Mouse (Mus musculus) limb, embryonic 11.5 days (tissue): ENCODE data around the gene Tmod2. TPM values are rescaled to one million over a fixed set of nuclear protein-coding genes. Genes with fewer than 3 reads are reported as not detected.
"Not testable (repeated sequence)": the region's sequence is repeated elsewhere in the genome, so short reads cannot be mapped to it uniquely, and the experiment has no call there.

ENCODE experiments used
- ATAC-seq: fragments of 200-750 bp; cut with Nextera tagmentation; 2 replicates; pipeline ENCODE4 v1.8.0; 2017; ENCODE audit warnings: low read depth; ENCODE audit not compliant: insufficient number of reproducible peaks, low FRiP score, low TSS enrichment
- DNase-seq: peaks from one replicate; pipeline ENCODE4 v3.0.0-alpha.2; 2015; ENCODE audit warnings: low spot score
- H3K27ac ChIP-seq: fragments of 300-500 bp; sonication (generic); replicated peaks from 2 replicates; pipeline ENCODE4 v1.5.1; 2014; ENCODE audit warnings: low read depth, mild to moderate bottlenecking, low read length
- H3K27me3 ChIP-seq: fragments of 300-500 bp; sonication (generic); 2 replicates; pipeline ENCODE4 v1.6.1; 2014; ENCODE audit warnings: mild to moderate bottlenecking, low read length, mixed read lengths; ENCODE audit not compliant: control insufficient read depth, insufficient read depth
- H3K36me3 ChIP-seq: fragments of 300-500 bp; sonication (generic); 2 replicates; pipeline ENCODE4 v1.6.1; 2014; ENCODE audit warnings: mild to moderate bottlenecking, low read length, moderate library complexity, mixed read lengths; ENCODE audit not compliant: control insufficient read depth, insufficient read depth
- H3K4me1 ChIP-seq: fragments of 300-500 bp; sonication (generic); 2 replicates; pipeline ENCODE4 v1.6.1; 2014; ENCODE audit warnings: low read length, mixed read lengths; ENCODE audit not compliant: control insufficient read depth, insufficient read depth
- H3K4me2 ChIP-seq: fragments of 300-500 bp; sonication (generic); 2 replicates; pipeline ENCODE4 v1.6.1; 2014; ENCODE audit warnings: low read depth, mild to moderate bottlenecking, moderate library complexity; ENCODE audit not compliant: severe bottlenecking
- H3K4me3 ChIP-seq: fragments of 300-500 bp; sonication (generic); 2 replicates; pipeline ENCODE4 v1.5.1; 2014; ENCODE audit warnings: low read depth, low read length
- H3K9ac ChIP-seq: fragments of 300-500 bp; sonication (generic); 2 replicates; pipeline ENCODE4 v1.6.1; 2014; ENCODE audit warnings: mild to moderate bottlenecking, low read length
- H3K9me3 ChIP-seq: fragments of 300-500 bp; sonication (generic); 2 replicates; pipeline ENCODE4 v1.6.1; 2016; ENCODE audit warnings: low read length; ENCODE audit not compliant: control insufficient read depth
- WGBS: fragments of 180-500 bp; shearing (Covaris S2); extraction: QIAGEN DNeasy Blood & Tissue Kit; methylation state at CpG from one replicate; pipeline ENCODE4 v1.1.7; 2014; 5-methylcytosine and 5-hydroxymethylcytosine counted together
- polyA plus RNA-seq: library from polyadenylated mRNA; unstranded; fragments of >200 nt; fragmentation: Nextera tagmentation; extraction: Ambion mirVana; gene quantifications from 2 replicates; pipeline ENCODE4 v1.2.1, GENCODE M21; 2014

Gene Tmod2
- polyA plus RNA-seq, 1 experiment from 2014 or later, result 28.1 TPM

- Histone ChIP-seq H3K9ac (no peak overlapping the region), H3K36me3 (no peaks in the 10 kb centered on the region), H3K4me1 (no peaks in the 10 kb centered on the region), H3K4me3 (no peak overlapping the region), H3K9me3 (no peaks in the 10 kb centered on the region), H3K4me2 (no peak overlapping the region), H3K27ac (no peak overlapping the region), H3K27me3 (no peaks in the 10 kb centered on the region)
- DNase-seq (no peak), ATAC-seq (no peak)
- WGBS, result 61% methylated on average over 10 of the region's 10 CpGs
Measured at GRCm38 (mm10) chr9:75632111-75632510, 21.0 kb upstream of the Tmod2 start.

GRCm38 (mm10) chr9:75630823-75631454, 19.8 kb upstream of the Tmod2 start:
- Histone ChIP-seq H3K4me3 (no peak overlapping the region), H3K4me2 (no peak overlapping the region), H3K27me3 (no peaks in the 10 kb centered on the region), H3K4me1 (no peaks in the 10 kb centered on the region), H3K9me3 (no peaks in the 10 kb centered on the region), H3K36me3 (no peaks in the 10 kb centered on the region), H3K9ac (no peak overlapping the region), H3K27ac (no peak overlapping the region)
- ATAC-seq, result no peak
- DNase-seq, result no peak
- 83% methylated on average over 8 of the region's 8 CpGs for WGBS

DNA sequence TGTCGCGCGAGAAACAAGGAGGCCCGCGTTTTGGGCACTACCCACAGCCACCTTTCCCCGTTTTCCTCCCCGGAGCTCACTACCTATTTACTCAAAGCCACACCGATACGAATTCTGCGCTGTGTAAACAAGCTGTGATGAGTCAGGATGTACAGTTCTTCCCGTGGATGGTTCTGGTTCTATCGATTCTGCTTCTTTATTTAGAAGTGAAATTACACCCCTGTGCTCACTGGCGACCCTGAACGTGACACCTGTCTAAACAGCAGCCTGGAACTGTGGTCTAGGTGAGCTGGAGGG, 15.1 kb upstream of the Tmod2 start:
- Histone ChIP-seq H3K9me3 (no peaks in the 10 kb centered on the region), H3K4me2 (peak overlapping the region; percentile 82), H3K36me3 (no peaks in the 10 kb centered on the region), H3K27me3 (no peaks in the 10 kb centered on the region), H3K4me3 (peak overlapping the region; percentile 70), H3K9ac (peak overlapping the region; percentile 85), H3K4me1 (no peaks in the 10 kb centered on the region), H3K27ac (peak overlapping the region; percentile 73; the same call in 1 of the 2 replicates)
- no peak for ATAC-seq
- WGBS, result under 1% methylated on average over 14 of the region's 14 CpGs
- no peak for DNase-seq

DNA sequence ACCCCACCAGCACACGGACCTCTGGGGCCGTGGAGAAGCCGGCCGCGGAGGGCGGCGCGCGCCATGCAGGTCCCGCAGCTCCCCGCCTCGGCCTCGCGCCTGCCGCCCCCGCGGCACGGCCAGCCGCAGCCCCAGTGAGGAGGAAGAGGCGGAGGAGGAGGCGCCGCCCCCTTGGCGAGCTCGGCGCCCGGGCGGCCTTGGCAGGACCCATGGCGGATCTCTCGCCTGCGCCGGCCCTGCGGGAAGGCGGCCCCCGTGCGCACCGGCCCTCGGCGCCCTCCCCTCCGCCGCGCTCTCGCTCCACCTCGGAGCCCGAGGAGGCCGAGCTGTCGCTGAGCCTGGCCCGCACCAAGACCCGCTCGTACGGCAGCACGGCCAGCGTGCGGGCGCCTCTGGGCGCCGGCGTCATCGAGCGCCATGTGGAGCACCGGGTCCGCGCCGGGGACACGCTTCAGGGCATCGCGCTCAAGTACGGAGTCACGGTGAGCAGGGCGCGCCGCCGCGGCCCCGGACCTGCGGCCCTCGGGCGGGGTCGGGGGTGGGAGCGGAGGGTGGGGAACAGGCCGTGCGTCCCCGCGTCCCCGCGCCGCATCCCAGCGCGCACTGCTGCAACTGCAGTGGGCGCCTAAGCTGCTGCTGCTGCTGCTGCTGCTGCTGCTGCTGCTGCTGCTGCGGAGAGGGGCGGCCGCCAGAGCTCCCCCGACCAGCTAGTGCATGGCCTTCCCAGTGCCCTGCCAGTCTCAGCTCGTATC, 14.6 kb upstream of the Tmod2 start, which contains the start of gene Lysmd2:
Lysmd2 (plus strand) TSS at position 186 of the 752 bp plus-strand sequence.
- Histone ChIP-seq H3K36me3 (no peaks in the 10 kb centered on the region), H3K27me3 (no peaks in the 10 kb centered on the region), H3K4me1 (no peaks in the 10 kb centered on the region), H3K4me2 (peak within 1 kb of the TSS; percentile 82), H3K9me3 (no peaks in the 10 kb centered on the region), H3K27ac (peak within 1 kb of the TSS; percentile 73), H3K4me3 (peak within 1 kb of the TSS; percentile 70), H3K9ac (peak within 1 kb of the TSS; percentile 85)
- DNase-seq (peak; percentile 76), ATAC-seq (peak; percentile 80)
- WGBS, result under 1% methylated on average over 58 of the region's 94 CpGs

GRCm38 (mm10) chr9:75624983-75625555, 13.9 kb upstream of the Tmod2 start:
- Histone ChIP-seq H3K9me3 (no peaks in the 10 kb centered on the region), H3K4me1 (no peaks in the 10 kb centered on the region), H3K4me3 (peak overlapping the region; percentile 70), H3K9ac (peak overlapping the region; percentile 85), H3K27me3 (no peaks in the 10 kb centered on the region), H3K27ac (peak overlapping the region; percentile 73), H3K36me3 (no peaks in the 10 kb centered on the region), H3K4me2 (peak overlapping the region; percentile 82)
- 19% methylated on average over 18 of the region's 18 CpGs for WGBS
- ATAC-seq (peak; percentile 44; the same call in 1 of the 2 replicates), DNase-seq (no peak)

- Histone ChIP-seq H3K9me3 (no peaks in the 10 kb centered on the region), H3K27me3 (no peaks in the 10 kb centered on the region), H3K4me2 (no peak overlapping the region), H3K9ac (no peak overlapping the region), H3K4me3 (no peak overlapping the region), H3K36me3 (no peaks in the 10 kb centered on the region), H3K27ac (no peak overlapping the region), H3K4me1 (no peaks in the 10 kb centered on the region)
- ATAC-seq, result no peak
- no peak for DNase-seq
- WGBS, result 85% methylated on average over 3 of the region's 3 CpGs
Measured at GRCm38 (mm10) chr9:75621428-75621827, 10.3 kb upstream of the Tmod2 start.

- 88% methylated on average over 2 of the region's 2 CpGs for WGBS
- not testable (repeated sequence) for H3K4me1 ChIP-seq, H3K27me3 ChIP-seq, H3K4me2 ChIP-seq, H3K4me3 ChIP-seq, H3K9ac ChIP-seq, H3K27ac ChIP-seq, ATAC-seq, H3K9me3 ChIP-seq, DNase-seq, H3K36me3 ChIP-seq
Measured at GRCm38 (mm10) chr9:75619761-75620160, 8.6 kb upstream of the Tmod2 start.

GRCm38 (mm10) chr9:75618836-75619400, 7.8 kb upstream of the Tmod2 start:
- no peaks in the 10 kb centered on the region for H3K9me3 ChIP-seq
- DNase-seq (no peak), ATAC-seq (peak; percentile 74)
- WGBS, result 61% methylated on average over 6 of the region's 6 CpGs
- no peak overlapping the region for H3K4me3 ChIP-seq
- H3K9ac ChIP-seq, result no peak overlapping the region
- no peaks in the 10 kb centered on the region for H3K4me1 ChIP-seq
- H3K27me3 ChIP-seq, result no peaks in the 10 kb centered on the region
- no peak overlapping the region for H3K27ac ChIP-seq
- H3K4me2 ChIP-seq, result no peak overlapping the region
- no peaks in the 10 kb centered on the region for H3K36me3 ChIP-seq
